Comparison of ENCODE assay signal across 8 mouse cellular contexts in the genomic region with DNA sequence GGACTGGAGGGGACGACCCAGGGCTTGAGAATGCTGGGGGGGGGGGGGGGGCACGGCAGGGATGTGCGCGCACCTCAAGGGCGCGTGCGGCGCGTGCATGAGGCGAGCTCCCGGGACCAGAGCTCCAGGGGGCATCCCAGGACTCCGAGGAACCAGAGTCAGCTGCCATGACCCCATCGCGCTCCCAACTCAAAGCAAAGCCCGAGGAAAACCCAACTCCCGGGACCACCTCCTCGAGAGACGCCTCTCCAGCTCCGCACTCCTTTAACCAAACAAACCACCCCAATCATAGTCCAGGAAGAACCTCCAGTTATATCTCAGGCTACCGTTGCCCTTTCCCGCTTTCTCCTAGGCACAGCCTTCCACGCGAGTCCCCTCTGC. TPM values are rescaled to one million over a fixed set of nuclear protein-coding genes. Genes with fewer than 3 reads are reported as not detected.
DNase-seq lines count a peak whose midpoint lies in the region; ATAC-seq and TF ChIP-seq lines count a peak whose summit lies in the region.

No protein-coding gene starts in this region.

- peak overlapping the region; percentile 31 for H3K27ac ChIP-seq in forebrain, embryonic 13.5 days
- H3K27ac ChIP-seq in hindbrain, embryonic 16.5 days (ENCODE audit: low read depth, low read length) = peak overlapping the region; percentile 80
- H3K27ac ChIP-seq in liver, embryonic 14.5 days = no peak overlapping the region
- peak overlapping the region; percentile 83 for H3K27ac ChIP-seq in neural tube, embryonic 14.5 days (ENCODE audit: low read depth, low read length)

- H3K9ac ChIP-seq in forebrain, embryonic 13.5 days = peak overlapping the region; percentile 81
- peak overlapping the region; percentile 83 for H3K9ac ChIP-seq in hindbrain, embryonic 16.5 days (ENCODE audit: low read depth, low read length)
- H3K9ac ChIP-seq in liver, embryonic 14.5 days (replicated peaks) = no peak overlapping the region; the same call in 1 of the 2 replicates
- peak overlapping the region; percentile 79 for H3K9ac ChIP-seq in neural tube, embryonic 14.5 days (replicated peaks; ENCODE audit: low read depth, low read length)

- TF ChIP-seq EP300 in liver, embryonic 14.5 days (IDR thresholded peaks at IDR 0.05; ENCODE audit: low read depth) = no peak

- H3K27me3 ChIP-seq in forebrain, embryonic 13.5 days = 0 out of 2 replicates have a peak, but pooled peaks cover 3% of the 10 kb centered on the region
- no peaks in the 10 kb centered on the region for H3K27me3 ChIP-seq in hindbrain, embryonic 16.5 days (replicated peaks; ENCODE audit: control insufficient read depth, insufficient read depth, low read length)
- peaks cover 19% of the 10 kb centered on the region for H3K27me3 ChIP-seq in liver, embryonic 14.5 days (ENCODE audit: control insufficient read depth, insufficient read depth, low read length)
- no peaks in the 10 kb centered on the region for H3K27me3 ChIP-seq in neural tube, embryonic 14.5 days (ENCODE audit: control insufficient read depth, insufficient read depth, low read length)

- peak overlapping the region; percentile 80 for H3K4me3 ChIP-seq in forebrain, embryonic 13.5 days
- H3K4me3 ChIP-seq in hindbrain, embryonic 16.5 days (ENCODE audit: low read length) = peak overlapping the region; percentile 64
- peak overlapping the region; percentile 54 to 58 for H3K4me3 ChIP-seq in liver, embryonic 14.5 days (ENCODE audit: insufficient read depth in 1 of 2, low read depth in 2 of 2, low read length in 2 of 2)
- peak overlapping the region; percentile 84 for H3K4me3 ChIP-seq in neural tube, embryonic 14.5 days (ENCODE audit: low read depth, low read length)

- TF ChIP-seq CTCF in liver, embryonic 14.5 days (IDR thresholded peaks at IDR 0.05; ENCODE audit: low read depth) = no peak

- 0% methylated on average over 23 of the region's 23 CpGs for WGBS in forebrain, embryonic 13.5 days
- WGBS in hindbrain, embryonic 16.5 days = 0% methylated on average over 12 of the region's 23 CpGs
- 2% methylated on average over 14 of the region's 23 CpGs for WGBS in liver, embryonic 14.5 days (ENCODE audit: insufficient replicate concordance)
- under 1% methylated on average over 16 of the region's 23 CpGs for WGBS in neural tube, embryonic 14.5 days

- no peaks in the 10 kb centered on the region for H3K9me3 ChIP-seq in forebrain, embryonic 13.5 days (replicated peaks)
- H3K9me3 ChIP-seq in hindbrain, embryonic 16.5 days (ENCODE audit: control insufficient read depth, low read length) = no peaks in the 10 kb centered on the region
- no peaks in the 10 kb centered on the region for H3K9me3 ChIP-seq in liver, embryonic 14.5 days (ENCODE audit: control insufficient read depth, low read length)
- no peaks in the 10 kb centered on the region for H3K9me3 ChIP-seq in neural tube, embryonic 14.5 days (ENCODE audit: control insufficient read depth, low read length)

- H3K4me1 ChIP-seq in forebrain, embryonic 13.5 days = peaks cover 9% of the 10 kb centered on the region; the same call in 1 of the 2 replicates
- peaks cover 9% of the 10 kb centered on the region for H3K4me1 ChIP-seq in hindbrain, embryonic 16.5 days (ENCODE audit: control insufficient read depth, insufficient read depth, low read depth, low read length)
- H3K4me1 ChIP-seq in liver, embryonic 14.5 days (replicated peaks; ENCODE audit: control insufficient read depth in 2 of 2, insufficient read depth in 2 of 2, low read length in 1 of 2) = no peaks in the 10 kb centered on the region
- no peaks in the 10 kb centered on the region; the same call in 1 of the 2 replicates for H3K4me1 ChIP-seq in neural tube, embryonic 14.5 days (ENCODE audit: control insufficient read depth, insufficient read depth, low read length)

- peak overlapping the region; percentile 82 for H3K4me2 ChIP-seq in forebrain, embryonic 13.5 days
- H3K4me2 ChIP-seq in hindbrain, embryonic 16.5 days (ENCODE audit: low read length) = peak overlapping the region; percentile 65
- peak overlapping the region; percentile 53 for H3K4me2 ChIP-seq in liver, embryonic 14.5 days (ENCODE audit: low read depth)
- peak overlapping the region; percentile 73 for H3K4me2 ChIP-seq in neural tube, embryonic 14.5 days (ENCODE audit: low read depth, low read length)

- DNase-seq in cerebellum, adult 11 months = peak; percentile 53
- no peak for DNase-seq in cerebellum, adult 8-10 months
- peak; percentile 8 for DNase-seq in adrenal gland, postnatal 25 days
- DNase-seq in liver, embryonic 14.5 days (ENCODE audit: low read depth in 3 of 3, low spot score in 3 of 3) = no peak
- DNase-seq in T-cell, adult 2 months (ENCODE audit: low spot score) = no peak

- peak; percentile 62 for ATAC-seq in forebrain, embryonic 13.5 days
- ATAC-seq in hindbrain, embryonic 16.5 days = peak; percentile 32
- ATAC-seq in liver, embryonic 14.5 days (ENCODE audit: insufficient read depth) = 0 out of 2 replicates have a peak, but pooled peaks have one; percentile 21
- peak; percentile 65 for ATAC-seq in neural tube, embryonic 14.5 days (ENCODE audit: low read depth)

- H3K36me3 ChIP-seq in forebrain, embryonic 13.5 days (ENCODE audit: poor library complexity, severe bottlenecking) = no peaks in the 10 kb centered on the region
- H3K36me3 ChIP-seq in hindbrain, embryonic 16.5 days (ENCODE audit: control insufficient read depth, insufficient read depth, low read length) = no peaks in the 10 kb centered on the region
- no peaks in the 10 kb centered on the region for H3K36me3 ChIP-seq in liver, embryonic 14.5 days (replicated peaks; ENCODE audit: control insufficient read depth, insufficient read depth, low read depth)
- H3K36me3 ChIP-seq in neural tube, embryonic 14.5 days (ENCODE audit: control insufficient read depth, insufficient read depth, low read length) = no peaks in the 10 kb centered on the region

RNA-seq across cellular contexts. Expression of gene Rnf152, which starts 0.6 kb away (rescaled TPM):
- total RNA-seq in adrenal gland, postnatal 25 days (2021) = 3.6 and 4.1 TPM in 2 replicates
- polyA plus RNA-seq in forebrain, embryonic 13.5 days (2015; fragmentation: Nextera tagmentation; extraction: Ambion mirVana) = 3.8 and 4.8 TPM in 2 replicates
- polyA plus RNA-seq in hindbrain, embryonic 16.5 days (2015; fragmentation: Nextera tagmentation; extraction: Ambion mirVana) = 24.2 and 25.4 TPM in 2 replicates
- 0.08 TPM in 2 replicates for polyA plus RNA-seq in liver, embryonic 14.5 days (2012; rRNA removed)
- polyA plus RNA-seq in liver, embryonic 14.5 days (2014; fragmentation: Nextera tagmentation; extraction: Ambion mirVana) = 0.05 and 0.06 TPM in 2 replicates
- polyA plus RNA-seq in neural tube, embryonic 14.5 days (2014; fragmentation: Nextera tagmentation; extraction: Ambion mirVana) = 31.0 and 37.1 TPM in 2 replicates

Comparison
In these comparisons a context has a peak if more than half of its experiments do, and no peak if none do; other contexts are left out.
1. DNase-seq: peak in cerebellum, adult 11 months (single experiment) and adrenal gland, postnatal 25 days (single experiment); none in cerebellum, adult 8-10 months (single experiment), liver, embryonic 14.5 days (0 of 3) and T-cell, adult 2 months (single experiment).
2. Peak in every context shown above with its lines, with median percentiles within 50 percentile points of each other: ATAC-seq, H3K4me2 ChIP-seq and H3K4me3 ChIP-seq.